Mouse (Mus musculus) lung, postnatal 0 days (tissue): ENCODE measurements around the gene Musk. TPM values are rescaled to one million over a fixed set of nuclear protein-coding genes. Genes with fewer than 3 reads are reported as not detected.
A peak's percentile ranks its signal among the peaks of the same experiment; 100 is the strongest.

Experiments used
- ATAC-seq: fragments of 200-750 bp; cut with Nextera tagmentation; 2 replicates; pipeline ENCODE4 v1.8.0; 2017; ENCODE audit warnings: moderate library complexity
- DNase-seq: peaks from one replicate; pipeline ENCODE4 v3.0.0-alpha.2; 2016; ENCODE audit warnings: low spot score
- H3K27ac ChIP-seq: fragments of 300-500 bp; sonication (generic); 2 replicates; pipeline ENCODE4 v1.5.1; 2014; ENCODE audit warnings: antibody characterized with exemption, mild to moderate bottlenecking, low read length, mixed read lengths
- H3K27me3 ChIP-seq: fragments of 300-500 bp; sonication (generic); replicated peaks from 2 replicates; pipeline ENCODE4 v1.6.1; 2014; ENCODE audit warnings: low read length, mixed read lengths; ENCODE audit not compliant: insufficient read depth
- H3K36me3 ChIP-seq: fragments of 300-500 bp; sonication (generic); 2 replicates; pipeline ENCODE4 v1.6.1; 2014; ENCODE audit warnings: low read length, mixed read lengths; ENCODE audit not compliant: insufficient read depth
- H3K4me1 ChIP-seq: fragments of 300-500 bp; sonication (generic); 2 replicates; pipeline ENCODE4 v1.6.1; 2014; ENCODE audit warnings: antibody characterized with exemption, low read depth, low read length, mixed read lengths; ENCODE audit not compliant: insufficient read depth
- H3K4me2 ChIP-seq: fragments of 300-500 bp; sonication (generic); replicated peaks from 2 replicates; pipeline ENCODE4 v1.6.1; 2014; ENCODE audit warnings: low read depth, mild to moderate bottlenecking, low read length, moderate library complexity, mixed read lengths
- H3K4me3 ChIP-seq: fragments of 300-500 bp; sonication (generic); 2 replicates; pipeline ENCODE4 v1.5.1; 2014; ENCODE audit warnings: low read depth, low read length
- H3K9ac ChIP-seq: fragments of 300-500 bp; sonication (generic); replicated peaks from 2 replicates; pipeline ENCODE4 v1.6.1; 2014; ENCODE audit warnings: low read depth, mild to moderate bottlenecking
- H3K9me3 ChIP-seq: fragments of 300-500 bp; sonication (generic); 2 replicates; pipeline ENCODE4 v1.6.1; 2016; ENCODE audit warnings: low read length, mixed read lengths
- CTCF ChIP-seq: IDR thresholded peaks from 2 replicates; pipeline ENCODE4 v1.5.1; 2016; ENCODE audit warnings: antibody characterized with exemption, mild to moderate bottlenecking
- EP300 ChIP-seq: IDR thresholded peaks from 2 replicates; pipeline ENCODE4 v1.6.1; 2016; ENCODE audit warnings: antibody characterized with exemption, mild to moderate bottlenecking, control low read depth
- WGBS: fragments of 180-500 bp; shearing (Covaris S2); extraction: QIAGEN DNeasy Blood & Tissue Kit; methylation state at CpG from one replicate; pipeline ENCODE4 v1.1.7; 2014; 5-methylcytosine and 5-hydroxymethylcytosine counted together
- polyA plus RNA-seq: library from polyadenylated mRNA; unstranded; fragments of >200 nt; fragmentation: Nextera tagmentation; extraction: Ambion mirVana; gene quantifications from 2 replicates; pipeline ENCODE4 v1.2.1, GENCODE M21; 2015

Gene Musk
- polyA plus RNA-seq, 1 experiment from 2014 or later, result not detected

DNA sequence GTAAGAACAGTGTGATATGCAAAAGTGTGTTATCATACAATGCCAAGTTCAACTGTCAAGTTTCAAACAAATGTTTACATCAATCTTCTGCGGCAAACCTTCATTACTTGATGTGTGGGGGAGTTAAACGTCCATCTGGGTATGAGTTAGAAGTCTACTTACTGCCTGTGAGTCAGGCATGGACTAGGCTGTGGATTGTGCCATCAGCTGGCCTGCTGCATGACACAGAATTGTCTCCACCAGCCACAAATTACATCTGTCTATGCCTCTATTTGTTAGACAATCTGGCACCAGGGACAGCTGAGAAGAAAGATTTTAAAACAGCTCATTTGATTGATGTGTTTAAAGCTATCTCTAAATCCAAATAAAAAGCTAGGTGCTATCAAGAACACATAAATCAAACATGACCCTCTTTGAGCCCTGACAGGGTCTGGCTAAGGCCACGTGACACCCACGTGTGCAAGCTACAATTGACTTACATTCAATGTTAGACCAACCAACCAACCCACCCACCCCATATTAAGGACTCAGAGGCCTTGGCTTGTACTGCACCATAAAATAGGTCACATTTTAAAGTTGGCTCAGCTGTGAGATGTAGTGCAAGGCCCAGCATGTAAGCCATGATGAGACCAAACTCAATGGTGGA lies 16.7 kb upstream of the Musk start:
- DNase-seq (no peak), ATAC-seq (no peak)
- Histone ChIP-seq H3K9ac (no peak overlapping the region), H3K27me3 (no peaks in the 10 kb centered on the region), H3K4me2 (no peak overlapping the region), H3K4me3 (no peak overlapping the region), H3K9me3 (no peaks in the 10 kb centered on the region), H3K27ac (no peak overlapping the region), H3K4me1 (no peaks in the 10 kb centered on the region), H3K36me3 (no peaks in the 10 kb centered on the region)
- 51% methylated on average over 4 of the region's 4 CpGs for WGBS
- no peak for TF ChIP-seq EP300
- TF ChIP-seq CTCF, result no peak

GRCm38 (mm10) chr4:58269961-58270360 lies 15.8 kb upstream of the Musk start:
- no peaks in the 10 kb centered on the region for H3K27me3 ChIP-seq
- ATAC-seq (no peak), DNase-seq (no peak)
- no peak overlapping the region for H3K9ac ChIP-seq
- WGBS, result 95% methylated on average over 2 of the region's 2 CpGs
- H3K27ac ChIP-seq, result no peak overlapping the region
- no peaks in the 10 kb centered on the region for H3K4me1 ChIP-seq
- H3K36me3 ChIP-seq, result no peaks in the 10 kb centered on the region
- TF ChIP-seq CTCF, result no peak
- no peak for TF ChIP-seq EP300
- H3K9me3 ChIP-seq, result no peaks in the 10 kb centered on the region
- H3K4me2 ChIP-seq, result no peak overlapping the region
- no peak overlapping the region for H3K4me3 ChIP-seq

GRCm38 (mm10) chr4:58270956-58271355 lies 14.8 kb upstream of the Musk start:
- Histone ChIP-seq H3K4me3 (no peak overlapping the region), H3K9me3 (no peaks in the 10 kb centered on the region), H3K4me1 (no peaks in the 10 kb centered on the region), H3K27ac (no peak overlapping the region), H3K27me3 (no peaks in the 10 kb centered on the region), H3K9ac (no peak overlapping the region), H3K4me2 (no peak overlapping the region), H3K36me3 (no peaks in the 10 kb centered on the region)
- ATAC-seq (no peak), DNase-seq (no peak)
- TF ChIP-seq EP300 (no peak), CTCF (no peak)
- WGBS, result 93% methylated on average over 1 of the region's 1 CpGs

GRCm38 (mm10) chr4:58271504-58272162 lies 14.1 kb upstream of the Musk start:
- H3K27me3 ChIP-seq, result no peaks in the 10 kb centered on the region
- DNase-seq (peak; percentile 56), ATAC-seq (peak; percentile 65)
- H3K27ac ChIP-seq, result no peak overlapping the region
- H3K4me2 ChIP-seq, result no peak overlapping the region
- 37% methylated on average over 10 of the region's 10 CpGs for WGBS
- no peak overlapping the region for H3K4me3 ChIP-seq
- H3K4me1 ChIP-seq, result no peaks in the 10 kb centered on the region
- H3K9me3 ChIP-seq, result no peaks in the 10 kb centered on the region
- no peak overlapping the region for H3K9ac ChIP-seq
- no peaks in the 10 kb centered on the region for H3K36me3 ChIP-seq
- TF ChIP-seq EP300 (0 out of 2 replicates have a peak, but pooled peaks have one; percentile 29), CTCF (no peak)

GRCm38 (mm10) chr4:58275261-58275895 lies 10.4 kb upstream of the Musk start:
- H3K27ac ChIP-seq, result no peak overlapping the region
- no peak overlapping the region for H3K4me3 ChIP-seq
- no peak overlapping the region for H3K9ac ChIP-seq
- no peaks in the 10 kb centered on the region for H3K36me3 ChIP-seq
- no peak overlapping the region for H3K4me2 ChIP-seq
- TF ChIP-seq CTCF, result no peak
- no peak for TF ChIP-seq EP300
- ATAC-seq (no peak), DNase-seq (no peak)
- no peaks in the 10 kb centered on the region for H3K4me1 ChIP-seq
- H3K9me3 ChIP-seq, result no peaks in the 10 kb centered on the region
- no peaks in the 10 kb centered on the region for H3K27me3 ChIP-seq
- WGBS, result 63% methylated on average over 8 of the region's 8 CpGs

DNA sequence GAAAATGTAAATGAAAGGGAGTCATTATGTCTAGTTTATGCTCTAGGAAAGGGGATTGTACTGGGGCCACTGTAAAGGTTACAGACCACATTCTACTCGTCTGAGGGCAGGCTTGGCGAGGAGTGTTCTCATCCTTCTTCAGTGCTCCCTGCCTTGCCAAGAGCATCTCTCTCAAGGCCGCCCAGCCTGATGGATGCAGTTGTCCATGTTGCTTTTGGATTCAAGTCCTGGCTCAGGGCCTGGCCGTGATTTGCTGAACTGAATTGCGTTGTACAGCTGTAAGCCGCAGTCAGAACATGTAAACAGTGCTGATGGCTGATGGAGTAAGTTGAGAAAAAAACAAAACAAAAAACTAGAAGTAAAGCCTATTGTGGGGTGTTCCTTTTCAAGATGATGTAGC lies 7.4 kb upstream of the Musk start:
- Histone ChIP-seq H3K4me1 (no peaks in the 10 kb centered on the region), H3K9ac (no peak overlapping the region), H3K27ac (no peak overlapping the region), H3K36me3 (no peaks in the 10 kb centered on the region), H3K4me2 (no peak overlapping the region), H3K27me3 (no peaks in the 10 kb centered on the region), H3K4me3 (no peak overlapping the region), H3K9me3 (no peaks in the 10 kb centered on the region)
- WGBS, result 61% methylated on average over 6 of the region's 6 CpGs
- ATAC-seq (no peak), DNase-seq (no peak)
- TF ChIP-seq CTCF (no peak), EP300 (no peak)
